In the genomic region with DNA sequence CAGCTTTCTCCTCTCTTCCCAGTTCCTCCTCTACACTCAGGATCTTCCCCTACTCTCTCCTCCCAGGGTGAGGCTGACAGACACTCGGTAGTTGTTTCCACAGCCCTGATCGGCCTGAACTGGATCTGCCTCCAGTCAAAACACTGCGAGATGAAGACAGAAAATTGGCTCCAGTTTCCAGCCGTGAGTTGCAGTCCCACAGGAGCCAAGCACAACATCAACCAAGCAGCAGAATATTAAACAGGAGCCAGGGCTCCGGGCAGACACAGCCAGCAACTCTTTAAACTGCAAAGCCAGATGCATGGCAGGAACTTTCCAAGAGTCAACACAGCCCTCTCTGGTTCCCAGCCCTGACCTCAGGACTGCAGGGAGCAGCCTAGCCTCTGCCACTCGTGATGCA, we compare ENCODE assay signal across 8 mouse cellular contexts. TPM values are rescaled to one million over a fixed set of nuclear protein-coding genes. Genes with fewer than 3 reads are reported as not detected.
A peak's percentile ranks its signal among the peaks of the same experiment; 100 is the strongest.
DNase-seq lines count a peak whose midpoint lies in the region; ATAC-seq lines count a peak whose summit lies in the region.

No protein-coding gene starts in this region.

- H3K27ac ChIP-seq in embryonic facial prominence, embryonic 12.5 days, result peak overlapping the region; percentile 88
- H3K27ac ChIP-seq in midbrain, embryonic 10.5 days (replicated peaks), result peak overlapping the region; percentile 74

- peaks cover 32% of the 10 kb centered on the region for H3K36me3 ChIP-seq in embryonic facial prominence, embryonic 12.5 days
- peaks cover 11% of the 10 kb centered on the region for H3K36me3 ChIP-seq in midbrain, embryonic 10.5 days

- H3K27me3 ChIP-seq in embryonic facial prominence, embryonic 12.5 days, result 0 out of 2 replicates have a peak, but pooled peaks cover 3% of the 10 kb centered on the region
- peaks cover 99% of the 10 kb centered on the region for H3K27me3 ChIP-seq in midbrain, embryonic 10.5 days (ENCODE audit: low read depth, poor library complexity, severe bottlenecking)

- H3K9me3 ChIP-seq in embryonic facial prominence, embryonic 12.5 days, result no peaks in the 10 kb centered on the region
- H3K9me3 ChIP-seq in midbrain, embryonic 10.5 days (replicated peaks), result peaks cover 5% of the 10 kb centered on the region; the same call in 1 of the 2 replicates

- H3K4me2 ChIP-seq in embryonic facial prominence, embryonic 12.5 days (replicated peaks), result peak overlapping the region; percentile 68

- H3K4me1 ChIP-seq in embryonic facial prominence, embryonic 12.5 days, result peaks cover 47% of the 10 kb centered on the region
- peaks cover 75% of the 10 kb centered on the region for H3K4me1 ChIP-seq in midbrain, embryonic 10.5 days

- WGBS in embryonic facial prominence, embryonic 12.5 days, result 3% methylated on average over 6 of the region's 6 CpGs
- 14% methylated on average over 6 of the region's 6 CpGs for WGBS in midbrain, embryonic 10.5 days

- peak; percentile 38; the same call in 1 of the 2 replicates for ATAC-seq in embryonic facial prominence, embryonic 12.5 days (ENCODE audit: insufficient number of reproducible peaks, insufficient read depth, low FRiP score, low TSS enrichment)

- peak overlapping the region; percentile 46 for H3K9ac ChIP-seq in embryonic facial prominence, embryonic 12.5 days

- peak; percentile 74 for DNase-seq in MN1 (ENCODE audit: low spot score)
- peak; percentile 84 for DNase-seq in heart, adult 8-10 months (ENCODE audit: low spot score)
- peak; percentile 29 for DNase-seq in kidney, adult 18-20 months
- peak; percentile 44 for DNase-seq in midbrain, embryonic 10.5 days (ENCODE audit: low spot score)
- no peak for DNase-seq in thymus, adult 18-20 months
- DNase-seq in c-Kit-positive CD71-positive TER-119-positive erythroid progenitor cells, embryonic 14.5 days (ENCODE audit: low spot score), result no peak
- no peak for DNase-seq in retina, embryonic 14.5 days (ENCODE audit: low spot score)

- H3K4me3 ChIP-seq in embryonic facial prominence, embryonic 12.5 days, result peak overlapping the region; percentile 24
- 0 out of 2 replicates have a peak overlapping the region, but pooled peaks have one; percentile 17 for H3K4me3 ChIP-seq in midbrain, embryonic 10.5 days

RNA-seq across cellular contexts. Expression of gene Sertad4, which starts 3.9 kb away (rescaled TPM):
- polyA plus RNA-seq in embryonic facial prominence, embryonic 12.5 days (2016; fragmentation: Nextera tagmentation; extraction: Ambion mirVana), result 69.6 and 80.7 TPM in 2 replicates
- total RNA-seq in heart, adult 8-10 months (2022), result 1 to 10 TPM; 2.4 to 4.5 (median 3.1) TPM
- 8.3 and 11.4 TPM in 2 replicates for polyA plus RNA-seq in midbrain, embryonic 10.5 days (2016; fragmentation: Nextera tagmentation; extraction: Ambion mirVana)

Comparison
In these comparisons a context has a peak if more than half of its experiments do, and no peak if none do; other contexts are left out.
1. DNase-seq: peak in MN1 (single experiment), heart, adult 8-10 months (single experiment), kidney, adult 18-20 months (single experiment) and midbrain, embryonic 10.5 days (single experiment); none in thymus, adult 18-20 months (0 of 2), c-Kit-positive CD71-positive TER-119-positive erythroid progenitor cells, embryonic 14.5 days (single experiment) and retina, embryonic 14.5 days (single experiment).